Mouse (Mus musculus) forebrain, embryonic 16.5 days (tissue): ENCODE measurements around the gene Frmd4a. TPM values are rescaled to one million over a fixed set of nuclear protein-coding genes. Genes with fewer than 3 reads are reported as not detected.
A peak's percentile ranks its signal among the peaks of the same experiment; 100 is the strongest.

Source experiments
- ATAC-seq: fragments of 200-750 bp; cut with Nextera tagmentation; 2 replicates; pipeline ENCODE4 v1.8.0; 2017; ENCODE audit warnings: mild to moderate bottlenecking, moderate library complexity
- H3K27ac ChIP-seq: fragments of 300-500 bp; sonication (generic); 2 replicates; pipeline ENCODE4 v1.5.1; 2014; ENCODE audit warnings: low read length, control low read depth
- H3K27me3 ChIP-seq: fragments of 300-500 bp; sonication (generic); replicated peaks from 2 replicates; pipeline ENCODE4 v1.6.1; 2014; ENCODE audit warnings: low read length; ENCODE audit not compliant: control insufficient read depth, insufficient read depth
- H3K36me3 ChIP-seq: fragments of 300-500 bp; sonication (generic); 2 replicates; pipeline ENCODE4 v1.6.1; 2014; ENCODE audit not compliant: control insufficient read depth, insufficient read depth
- H3K4me1 ChIP-seq: fragments of 300-500 bp; sonication (generic); replicated peaks from 2 replicates; pipeline ENCODE4 v1.6.1; 2014; ENCODE audit warnings: low read length; ENCODE audit not compliant: control insufficient read depth, insufficient read depth
- H3K4me2 ChIP-seq: fragments of 300-500 bp; sonication (generic); 2 replicates; pipeline ENCODE4 v1.6.1; 2014; ENCODE audit warnings: mild to moderate bottlenecking, low read length, control low read depth
- H3K4me3 ChIP-seq: fragments of 300-500 bp; sonication (generic); replicated peaks from 2 replicates; pipeline ENCODE4 v1.5.1; 2014; ENCODE audit warnings: mild to moderate bottlenecking, low read length, control low read depth
- H3K9ac ChIP-seq: fragments of 300-500 bp; sonication (generic); replicated peaks from 2 replicates; pipeline ENCODE4 v1.6.1; 2014; ENCODE audit warnings: low read depth, low read length, control low read depth
- H3K9me3 ChIP-seq: fragments of 300-500 bp; sonication (generic); 2 replicates; pipeline ENCODE4 v1.6.1; 2016; ENCODE audit warnings: low read length; ENCODE audit not compliant: control insufficient read depth
- WGBS: fragments of 180-500 bp; shearing (Covaris S2); extraction: QIAGEN DNeasy Blood & Tissue Kit; methylation state at CpG from one replicate; pipeline ENCODE4 v1.1.7; 2014; 5-methylcytosine and 5-hydroxymethylcytosine counted together
- polyA plus RNA-seq: library from polyadenylated mRNA; unstranded; fragments of >200 nt; fragmentation: Nextera tagmentation; extraction: Ambion mirVana; gene quantifications from 2 replicates; pipeline ENCODE4 v1.2.1, GENCODE M21; 2015

Gene Frmd4a
- polyA plus RNA-seq, 1 experiment from 2014 or later, result 97.9 TPM

- H3K4me2 ChIP-seq, result no peak overlapping the region
- no peak overlapping the region for H3K9ac ChIP-seq
- WGBS, result 74% methylated on average over 7 of the region's 8 CpGs
- peak overlapping the region; percentile 33 for H3K27ac ChIP-seq
- no peaks in the 10 kb centered on the region for H3K27me3 ChIP-seq
- peaks cover 16% of the 10 kb centered on the region for H3K4me1 ChIP-seq
- 0 out of 2 replicates have a peak, but pooled peaks cover 3% of the 10 kb centered on the region for H3K9me3 ChIP-seq
- 0 out of 2 replicates have a peak, but pooled peaks cover 4% of the 10 kb centered on the region for H3K36me3 ChIP-seq
- H3K4me3 ChIP-seq, result no peak overlapping the region
- ATAC-seq, result peak; percentile 43
These were observed 456.5 kb downstream of the Frmd4a start for GRCm38 (mm10) chr2:4473866-4474538.

- Histone ChIP-seq H3K27me3 (no peaks in the 10 kb centered on the region), H3K9ac (no peak overlapping the region), H3K9me3 (no peaks in the 10 kb centered on the region), H3K4me1 (peaks cover 16% of the 10 kb centered on the region), H3K36me3 (0 out of 2 replicates have a peak, but pooled peaks cover 3% of the 10 kb centered on the region), H3K4me3 (no peak overlapping the region), H3K27ac (peak overlapping the region; percentile 33), H3K4me2 (no peak overlapping the region)
- ATAC-seq, result peak; percentile 34; the same call in 1 of the 2 replicates
These were observed 457.0 kb downstream of the Frmd4a start for GRCm38 (mm10) chr2:4474539-4474937.

GRCm38 (mm10) chr2:4475991-4476390 is 458.5 kb downstream of the Frmd4a start:
- Histone ChIP-seq H3K27me3 (no peaks in the 10 kb centered on the region), H3K9me3 (no peaks in the 10 kb centered on the region), H3K9ac (no peak overlapping the region), H3K4me2 (no peak overlapping the region), H3K4me1 (peaks cover 16% of the 10 kb centered on the region), H3K27ac (no peak overlapping the region), H3K36me3 (0 out of 2 replicates have a peak, but pooled peaks cover 3% of the 10 kb centered on the region), H3K4me3 (no peak overlapping the region)
- ATAC-seq, result no peak
- 59% methylated on average over 4 of the region's 4 CpGs for WGBS

DNA sequence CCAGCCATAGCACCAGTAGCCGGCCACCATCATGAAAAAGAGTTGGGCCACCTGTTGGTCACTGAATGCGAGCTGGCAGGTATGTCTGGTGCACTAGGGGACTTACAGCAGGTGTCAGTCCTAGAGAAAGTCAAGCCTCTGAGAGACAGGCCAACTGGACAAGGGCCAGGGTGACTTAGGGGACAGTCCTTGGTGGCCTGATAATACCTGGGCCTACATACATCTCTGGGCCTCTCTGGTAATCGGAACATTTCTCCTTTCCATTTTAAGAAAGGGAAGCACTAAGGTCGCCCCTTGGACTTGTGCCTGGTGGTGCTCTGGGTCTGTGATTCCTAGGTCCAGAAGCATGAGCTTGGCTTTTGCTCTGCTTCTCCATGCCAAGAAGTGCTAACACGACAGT is 459.1 kb downstream of the Frmd4a start:
- Histone ChIP-seq H3K9me3 (no peaks in the 10 kb centered on the region), H3K27me3 (no peaks in the 10 kb centered on the region), H3K27ac (no peak overlapping the region), H3K9ac (no peak overlapping the region), H3K4me2 (no peak overlapping the region), H3K36me3 (0 out of 2 replicates have a peak, but pooled peaks cover 3% of the 10 kb centered on the region), H3K4me1 (peaks cover 16% of the 10 kb centered on the region), H3K4me3 (no peak overlapping the region)
- no peak for ATAC-seq
- 88% methylated on average over 5 of the region's 5 CpGs for whole genome bisulfite sequencing

- ATAC-seq, result no peak
- peaks cover 16% of the 10 kb centered on the region for H3K4me1 ChIP-seq
- H3K27me3 ChIP-seq, result no peaks in the 10 kb centered on the region
- WGBS, result 78% methylated on average over 5 of the region's 5 CpGs
- H3K4me2 ChIP-seq, result no peak overlapping the region
- H3K36me3 ChIP-seq, result 0 out of 2 replicates have a peak, but pooled peaks cover 3% of the 10 kb centered on the region
- no peak overlapping the region for H3K9ac ChIP-seq
- no peak overlapping the region for H3K27ac ChIP-seq
- H3K4me3 ChIP-seq, result no peak overlapping the region
- no peaks in the 10 kb centered on the region for H3K9me3 ChIP-seq
These were observed 459.8 kb downstream of the Frmd4a start for GRCm38 (mm10) chr2:4477311-4477710.

DNA sequence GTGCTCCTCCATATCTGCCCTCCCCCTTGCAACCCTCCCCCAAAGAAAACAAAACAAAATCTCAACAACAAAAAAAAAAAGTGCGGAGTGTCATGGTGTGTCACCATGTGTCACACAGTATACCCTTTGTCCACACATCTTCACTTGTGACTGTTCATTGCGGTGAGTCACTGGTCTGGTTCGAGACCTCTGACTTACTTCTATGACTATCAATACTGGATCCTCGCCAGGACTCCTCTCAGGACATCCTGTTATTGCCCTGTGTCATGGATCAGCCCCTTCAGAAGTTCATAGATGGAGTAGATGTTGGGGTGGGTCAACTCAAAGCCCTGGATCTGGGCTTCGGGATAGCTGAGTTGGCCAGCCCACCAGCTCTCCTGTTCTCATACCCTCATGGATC is 462.7 kb downstream of the Frmd4a start:
- ATAC-seq, result no peak
- no peaks in the 10 kb centered on the region for H3K9me3 ChIP-seq
- H3K9ac ChIP-seq, result no peak overlapping the region
- H3K27me3 ChIP-seq, result no peaks in the 10 kb centered on the region
- peaks cover 2% of the 10 kb centered on the region; the same call in 1 of the 2 replicates for H3K4me1 ChIP-seq
- H3K36me3 ChIP-seq, result 0 out of 2 replicates have a peak, but pooled peaks cover 3% of the 10 kb centered on the region
- H3K4me3 ChIP-seq, result no peak overlapping the region
- WGBS, result 94% methylated on average over 5 of the region's 5 CpGs
- no peak overlapping the region for H3K27ac ChIP-seq
- no peak overlapping the region for H3K4me2 ChIP-seq

DNA sequence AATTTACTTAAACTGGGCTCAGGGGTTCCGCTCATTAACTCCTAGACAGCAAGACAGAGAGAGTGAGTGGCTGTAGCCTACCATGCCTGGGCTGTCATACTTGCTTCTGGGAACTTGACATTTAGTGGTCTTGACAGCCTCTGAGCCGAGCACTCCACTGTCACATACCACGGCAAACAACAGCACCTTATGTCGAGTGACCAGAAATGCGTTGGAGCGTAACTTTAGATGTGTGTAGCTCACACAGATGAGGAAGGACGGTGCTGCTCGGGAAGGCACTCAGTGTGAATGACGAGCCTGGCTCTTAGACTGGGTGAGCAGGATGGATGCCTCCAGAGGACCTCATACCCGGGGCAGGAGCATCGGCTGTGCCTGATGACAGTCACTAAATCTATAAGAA is 463.6 kb downstream of the Frmd4a start:
- H3K4me3 ChIP-seq, result no peak overlapping the region
- H3K27me3 ChIP-seq, result no peaks in the 10 kb centered on the region
- H3K4me1 ChIP-seq, result peaks cover 12% of the 10 kb centered on the region
- no peak overlapping the region for H3K27ac ChIP-seq
- H3K36me3 ChIP-seq, result 0 out of 2 replicates have a peak, but pooled peaks cover 3% of the 10 kb centered on the region
- no peak overlapping the region for H3K4me2 ChIP-seq
- no peaks in the 10 kb centered on the region for H3K9me3 ChIP-seq
- 82% methylated on average over 11 of the region's 11 CpGs for WGBS
- no peak for ATAC-seq
- no peak overlapping the region for H3K9ac ChIP-seq

- 54% methylated on average over 5 of the region's 5 CpGs for WGBS
These were observed 468.7 kb downstream of the Frmd4a start for GRCm38 (mm10) chr2:4486185-4486584.

GRCm38 (mm10) chr2:4487280-4487679 is 469.8 kb downstream of the Frmd4a start:
- H3K27ac ChIP-seq, result peak overlapping the region; percentile 64
- H3K36me3 ChIP-seq, result no peaks in the 10 kb centered on the region; the same call in 1 of the 2 replicates
- H3K9ac ChIP-seq, result no peak overlapping the region
- H3K27me3 ChIP-seq, result no peaks in the 10 kb centered on the region
- H3K9me3 ChIP-seq, result no peaks in the 10 kb centered on the region
- H3K4me1 ChIP-seq, result peaks cover 51% of the 10 kb centered on the region
- H3K4me3 ChIP-seq, result no peak overlapping the region
- no peak overlapping the region for H3K4me2 ChIP-seq
- WGBS, result 59% methylated on average over 2 of the region's 2 CpGs
- no peak for ATAC-seq

More at GRCm38 (mm10) chr2:4486185-4486584, 468.7 kb downstream of the Frmd4a start:
- Histone ChIP-seq H3K9me3 (no peaks in the 10 kb centered on the region), H3K4me3 (no peak overlapping the region), H3K27ac (peak overlapping the region; percentile 76), H3K4me1 (peaks cover 41% of the 10 kb centered on the region), H3K9ac (no peak overlapping the region), H3K27me3 (no peaks in the 10 kb centered on the region), H3K4me2 (no peak overlapping the region), H3K36me3 (no peaks in the 10 kb centered on the region; the same call in 1 of the 2 replicates)
- ATAC-seq, result 0 out of 2 replicates have a peak, but pooled peaks have one; percentile 24
